Mouse (Mus musculus) kidney, postnatal 4 days (tissue): ENCODE measurements around the gene Enox1.

Experiments used
- DNase-seq, 2 experiments: peaks; one replicate each; pipeline ENCODE4 v3.0.0; 2021; ENCODE audit warnings: mixed read lengths in 2 of 2

The Enox1 gene

DNA sequence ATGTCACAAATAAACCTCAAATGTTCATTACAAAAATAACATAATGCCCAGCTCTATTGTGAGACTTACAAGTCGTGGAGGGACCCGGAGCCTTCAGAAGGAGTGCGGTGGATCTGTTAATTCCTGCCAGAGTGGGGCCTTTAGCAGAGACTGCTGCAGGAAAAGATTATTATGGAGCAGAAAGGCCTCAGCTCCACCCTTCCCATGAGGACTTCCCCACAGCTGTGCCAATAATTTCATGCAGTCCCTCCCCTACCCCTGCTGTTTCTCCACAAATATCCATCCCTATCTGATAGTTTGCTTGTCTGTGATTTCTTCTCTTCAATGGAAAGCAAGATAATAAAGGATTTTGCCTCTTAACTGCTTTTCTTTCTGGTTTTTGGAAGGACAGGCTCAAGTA is 314.0 kb downstream of the Enox1 start:
- no peak for DNase-seq

DNA sequence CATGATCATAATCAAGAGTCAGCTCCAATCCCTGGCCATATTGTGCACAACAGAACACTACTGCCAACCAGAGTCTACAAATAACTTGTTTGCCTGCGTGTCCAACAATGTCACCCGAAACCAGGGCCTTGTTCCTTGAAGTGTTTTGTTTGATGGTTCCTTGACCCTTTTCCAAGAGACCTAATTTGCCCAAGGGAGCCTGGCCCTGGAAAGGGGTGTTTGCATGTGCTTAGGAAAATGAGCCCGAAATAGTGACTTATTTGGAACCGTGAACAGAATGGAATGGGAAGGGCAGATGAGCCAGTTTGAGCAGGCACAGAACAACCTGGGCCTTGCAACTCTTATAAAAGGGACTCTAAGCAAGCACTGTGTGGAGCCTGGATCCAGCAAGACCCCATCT is 316.9 kb downstream of the Enox1 start:
- DNase-seq: no peak

DNA sequence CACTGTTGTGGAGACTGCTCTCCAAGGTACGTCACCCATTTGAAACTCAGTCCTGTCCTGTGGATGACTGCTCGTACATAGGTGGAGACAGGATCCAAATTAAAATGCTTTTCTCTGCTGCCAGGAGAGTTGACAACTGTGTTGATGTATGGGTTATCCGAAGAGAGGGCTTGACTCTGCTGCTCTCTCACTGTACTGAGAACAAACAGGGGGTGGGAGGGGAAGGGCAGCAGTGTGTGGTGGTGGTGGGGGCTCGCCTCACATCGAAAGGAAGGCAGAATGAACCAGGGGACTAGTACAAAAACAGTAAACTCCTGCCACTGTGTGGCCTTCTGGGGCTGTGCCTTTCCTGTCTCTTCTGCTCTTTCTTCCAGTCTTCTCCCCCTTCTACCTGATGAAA is 317.5 kb downstream of the Enox1 start:
- peak in 1 of 2 experiments; percentile 11 for DNase-seq

DNA sequence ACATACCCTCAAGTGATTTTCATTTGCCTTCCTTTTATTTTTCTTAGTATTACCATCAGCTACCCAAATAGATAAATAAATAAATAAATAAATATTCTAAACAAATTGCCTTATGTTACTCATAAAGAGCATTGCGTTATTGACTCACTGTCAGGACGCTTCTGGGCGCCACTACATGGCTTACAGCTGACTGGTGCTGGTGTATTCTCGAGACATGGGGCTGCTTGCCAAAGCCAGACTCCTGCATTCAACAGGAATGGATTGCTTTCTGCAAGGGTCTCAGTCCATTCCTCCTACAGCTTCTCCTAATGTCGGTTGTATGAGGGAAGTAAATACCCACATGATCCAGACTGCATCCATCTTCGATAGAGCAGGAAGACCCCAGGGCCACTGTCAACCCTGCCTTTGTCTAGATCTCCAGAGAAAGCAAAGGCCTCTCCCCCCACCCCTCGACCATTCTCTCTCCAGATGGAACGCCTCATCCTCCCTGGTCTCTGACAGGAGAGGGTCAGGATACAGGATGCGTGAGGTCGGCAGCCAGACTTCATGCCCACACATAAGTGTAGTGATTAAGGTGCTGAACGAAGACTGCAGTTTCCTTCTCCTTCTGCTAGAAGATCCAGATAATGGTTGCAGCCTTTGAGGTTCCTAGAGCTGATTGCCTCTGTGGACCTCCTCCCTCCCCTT is 318.7 kb downstream of the Enox1 start:
- peak; percentile 36 to 39 for DNase-seq

DNA sequence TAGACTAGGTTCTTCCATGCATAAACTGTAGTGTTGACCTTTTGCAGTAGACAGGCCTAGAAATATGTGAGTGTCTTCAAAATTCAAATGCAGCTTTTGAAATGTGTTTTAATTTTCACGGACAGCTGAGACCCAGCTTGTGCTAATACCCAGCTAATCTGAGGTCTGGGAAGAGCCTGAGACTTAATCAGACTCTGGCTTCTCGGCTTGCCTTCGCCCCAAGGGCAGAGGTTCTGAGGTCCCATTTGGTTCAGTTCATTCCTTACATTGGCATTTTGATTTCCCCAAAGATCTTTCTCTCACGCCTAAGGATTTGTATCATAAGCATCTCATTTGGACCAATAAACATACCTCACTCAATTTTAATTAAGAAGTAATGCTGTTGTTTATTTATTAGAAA is 321.1 kb downstream of the Enox1 start:
- no peak for DNase-seq

DNA sequence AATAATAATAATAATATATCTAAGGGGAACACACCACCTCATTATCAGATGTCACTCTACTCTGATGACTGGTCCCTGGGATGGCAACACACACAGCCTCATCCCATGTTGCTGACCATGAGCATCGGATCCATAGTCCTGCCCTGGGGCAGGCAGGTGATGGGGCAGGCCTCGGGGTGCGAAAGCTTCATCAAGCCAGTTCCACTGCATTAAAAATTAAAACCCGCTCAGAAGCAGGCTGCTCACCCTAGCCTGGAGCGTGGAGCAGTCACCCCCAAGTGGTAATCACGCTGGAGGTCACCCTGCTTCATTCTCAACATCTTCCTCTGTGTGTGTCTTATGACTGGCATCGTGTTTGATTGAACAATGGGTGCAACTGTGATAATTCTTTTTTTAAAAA is 321.6 kb downstream of the Enox1 start:
- no peak for DNase-seq

DNA sequence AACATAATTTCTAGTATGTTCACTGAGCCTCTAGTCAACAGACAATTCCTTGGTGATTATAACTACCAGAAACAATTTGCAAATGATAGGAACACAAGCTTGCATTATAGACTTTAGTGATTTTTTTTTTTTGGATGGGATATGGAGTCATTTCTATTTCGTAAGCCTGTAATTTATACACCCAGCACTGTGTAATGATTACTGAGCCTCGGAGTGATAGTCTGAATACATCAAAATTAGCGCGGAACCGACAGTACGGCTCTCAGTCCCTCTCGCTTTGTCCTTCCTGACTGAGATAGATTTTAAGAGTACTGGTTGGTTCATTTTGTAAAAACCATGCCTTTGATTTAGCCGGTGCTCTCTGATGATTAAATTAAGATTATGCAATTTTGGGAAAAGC is 322.1 kb downstream of the Enox1 start:
- DNase-seq: no peak

DNA sequence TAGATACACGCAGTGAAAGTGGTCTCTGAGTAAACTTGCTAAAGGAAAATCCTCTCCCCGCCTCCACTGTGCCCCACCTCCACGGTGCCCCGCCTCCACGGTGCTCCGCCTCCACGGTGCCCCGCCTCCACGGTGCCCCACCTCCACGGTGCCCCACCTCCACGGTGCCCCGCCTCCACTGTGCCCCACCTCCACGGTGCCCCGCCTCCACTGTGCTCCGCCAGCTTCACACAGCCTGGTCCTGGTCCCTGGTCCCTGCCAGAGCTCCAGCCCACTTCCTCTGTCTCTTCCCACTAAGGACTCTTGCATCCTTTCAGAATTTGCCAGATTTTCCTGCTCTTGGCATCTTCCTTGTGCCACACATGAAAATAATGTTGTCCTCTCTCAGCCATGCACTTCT is 326.5 kb downstream of the Enox1 start:
- DNase-seq: peak; percentile 38 to 41

DNA sequence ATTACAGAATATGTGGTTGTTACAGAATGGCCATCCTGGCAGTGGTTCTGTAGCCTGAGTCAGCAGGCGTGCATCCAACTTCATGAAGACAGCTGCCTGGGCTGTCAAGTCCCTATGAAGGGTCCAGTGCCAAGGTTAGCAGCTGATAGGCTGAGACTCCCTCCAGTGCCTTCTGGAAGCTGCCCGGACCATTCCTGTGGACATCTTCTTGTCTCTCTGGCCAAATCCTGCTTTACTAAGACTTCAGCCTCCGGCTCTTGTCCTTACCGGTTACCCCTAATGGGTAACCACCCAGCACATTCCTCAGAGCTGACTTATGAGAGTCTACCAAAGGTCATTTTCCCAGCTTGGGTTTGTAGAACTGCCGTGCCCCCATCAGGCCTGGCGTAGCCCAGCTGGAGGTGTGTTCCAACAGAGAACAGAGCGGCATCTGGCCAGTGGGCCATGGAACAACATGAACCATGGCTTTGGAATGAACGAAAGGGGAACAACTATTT is 328.4 kb downstream of the Enox1 start:
- peak; percentile 48 to 70 for DNase-seq

DNA sequence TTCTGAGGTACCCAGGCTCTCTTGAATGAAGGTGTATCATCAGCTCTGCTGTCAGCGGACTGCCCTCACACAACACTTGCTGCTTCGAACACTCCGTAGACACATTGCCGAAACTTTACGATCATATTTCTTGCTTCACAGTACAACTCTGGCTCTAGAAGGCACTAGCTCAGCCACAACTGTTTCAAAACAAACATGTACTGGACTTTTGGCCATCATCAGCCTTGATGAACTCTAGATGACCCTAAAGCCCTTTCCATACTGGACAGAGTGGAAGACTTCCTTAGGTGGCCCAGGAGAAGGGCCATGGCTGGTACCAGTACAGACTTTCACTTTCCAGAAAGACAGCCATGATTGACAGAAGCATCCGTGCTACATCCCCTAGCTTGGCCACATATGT is 334.1 kb downstream of the Enox1 start:
- no peak for DNase-seq

DNA sequence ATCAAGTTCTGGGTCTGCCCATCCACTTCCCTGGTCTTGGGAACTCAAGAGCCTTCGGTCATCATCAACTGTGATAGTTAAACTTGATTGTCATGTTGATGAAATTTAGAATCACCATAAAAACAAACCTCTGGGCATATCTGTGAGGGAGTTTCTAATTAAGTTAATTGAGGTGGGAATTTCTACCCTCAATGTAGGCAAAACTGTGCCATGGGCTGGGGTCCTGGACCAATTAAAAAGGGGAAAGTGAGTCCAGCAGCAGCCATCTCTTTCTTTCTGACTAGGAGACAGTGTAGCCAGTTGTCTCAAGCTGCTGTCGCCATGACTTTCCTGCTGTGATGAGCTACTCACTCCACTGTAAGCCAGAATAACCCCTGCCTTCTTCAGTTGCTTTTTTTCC is 335.2 kb downstream of the Enox1 start:
- no peak for DNase-seq

DNA sequence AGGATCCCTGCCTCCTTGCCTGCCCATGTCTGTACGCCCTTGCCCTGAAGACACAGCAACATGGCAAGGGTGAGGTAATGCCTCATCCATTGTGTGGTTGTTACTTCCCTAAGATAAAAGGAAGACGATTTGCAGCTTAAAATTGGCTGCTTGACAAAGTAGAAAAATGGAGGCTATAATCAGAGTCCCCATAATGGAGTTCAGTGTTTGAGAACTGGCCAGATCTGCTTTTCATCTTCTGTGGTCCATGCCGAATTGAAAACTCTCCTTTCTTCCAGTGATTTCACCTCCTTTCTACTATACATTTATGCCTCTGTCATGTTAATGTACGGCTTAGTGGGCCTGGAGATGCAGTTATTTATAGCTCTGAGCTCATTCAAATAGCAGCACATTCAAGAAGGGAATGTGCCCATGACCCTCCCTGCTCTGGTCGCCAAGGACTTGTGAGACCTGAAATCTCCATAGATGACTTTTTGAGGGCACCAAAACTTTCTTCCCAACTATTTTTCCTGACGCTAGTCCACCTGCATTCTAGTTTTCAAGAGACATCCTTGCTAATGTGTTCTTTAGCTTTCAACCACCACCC is 343.5 kb downstream of the Enox1 start:
- DNase-seq: no peak

DNA sequence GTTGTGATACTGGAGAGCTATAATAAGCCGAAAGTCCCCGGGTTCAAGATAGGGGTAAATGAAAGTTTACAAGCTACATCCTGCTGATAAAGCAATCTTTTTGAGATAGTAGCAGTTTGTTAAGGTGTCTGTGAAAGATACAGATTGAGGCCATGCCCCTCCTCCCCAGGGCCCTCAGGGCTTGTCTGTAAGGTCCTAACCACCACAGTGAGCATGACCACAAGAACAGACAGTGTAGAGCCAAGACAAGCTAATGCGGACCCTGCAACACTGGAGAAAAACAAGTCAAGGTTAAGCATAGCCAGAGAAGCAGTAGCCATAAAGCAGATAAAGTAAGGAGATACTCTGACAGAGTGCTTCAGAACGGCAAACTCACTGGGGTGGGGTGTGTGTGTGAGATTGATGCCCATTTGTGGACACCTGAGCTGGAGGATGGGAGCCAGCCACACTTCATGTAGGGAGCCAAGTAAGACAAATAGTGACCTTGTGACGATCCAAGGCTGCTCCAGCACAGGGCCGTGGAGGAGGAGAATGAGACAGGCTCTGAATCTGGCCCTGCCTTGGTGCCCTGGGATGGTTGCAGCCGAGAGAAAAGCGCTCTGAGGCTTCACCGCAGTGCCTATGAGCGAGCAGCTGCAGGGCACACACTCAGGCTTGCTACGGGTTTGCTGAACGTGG is 348.0 kb downstream of the Enox1 start:
- DNase-seq: no peak

DNA sequence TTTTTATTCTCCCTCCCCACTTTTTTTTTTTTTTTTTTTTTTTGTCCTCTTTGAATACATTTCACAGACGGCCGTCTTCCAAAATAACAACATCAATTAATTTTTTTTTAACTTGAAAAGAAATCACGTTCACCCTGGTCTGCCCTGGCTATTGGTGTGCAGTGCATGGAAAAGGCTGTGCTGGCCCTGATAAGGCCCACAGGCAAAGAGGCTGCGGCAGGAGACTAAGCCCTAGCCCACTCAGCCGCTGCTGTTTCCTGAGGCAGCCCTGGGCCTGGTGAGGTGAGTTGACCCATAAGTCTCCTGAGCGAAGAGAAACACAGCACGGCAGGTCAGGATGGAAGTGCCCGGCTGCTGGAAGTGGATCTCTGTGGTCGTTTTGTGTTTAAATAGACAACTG is 349.8 kb downstream of the Enox1 start:
- no peak for DNase-seq

DNA sequence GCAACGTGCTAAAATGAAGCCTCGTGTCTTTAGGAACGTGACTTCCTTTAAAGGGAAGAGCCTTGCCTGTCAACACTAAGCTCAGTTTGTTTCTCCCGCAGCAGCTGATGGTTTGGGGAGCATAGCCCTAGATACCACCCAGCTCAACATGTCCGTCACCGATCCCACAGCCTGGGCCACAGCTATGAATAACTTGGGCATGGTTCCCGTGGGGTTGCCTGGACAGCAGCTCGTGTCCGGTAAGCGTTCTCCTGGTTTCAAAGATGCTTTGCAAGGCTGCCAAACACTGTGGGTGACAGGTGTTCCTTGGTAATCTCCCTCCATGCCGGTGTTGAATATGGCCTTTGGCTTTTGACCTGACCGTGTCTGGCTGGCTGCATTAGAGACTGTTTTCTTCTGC is 351.5 kb downstream of the Enox1 start:
- DNase-seq: no peak

DNA sequence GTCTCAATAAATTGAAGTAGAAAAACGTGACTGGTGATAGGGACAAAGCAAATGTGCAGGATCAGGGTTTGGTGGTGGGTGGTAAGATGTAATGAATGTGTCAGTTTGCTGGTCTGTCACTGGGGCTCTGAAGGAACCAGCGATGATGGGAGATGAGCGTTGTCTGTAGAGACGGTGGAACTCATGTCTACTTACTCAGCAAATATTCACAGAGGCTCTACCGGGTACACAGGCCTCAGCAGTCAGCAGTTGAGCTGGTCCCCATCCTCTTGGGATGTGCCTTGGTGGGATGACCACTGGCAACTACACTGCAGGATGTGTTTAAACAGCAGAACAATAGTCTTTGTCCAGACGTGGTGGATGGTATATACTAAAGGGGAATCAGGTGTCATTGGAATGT is 352.5 kb downstream of the Enox1 start:
- no peak for DNase-seq

DNA sequence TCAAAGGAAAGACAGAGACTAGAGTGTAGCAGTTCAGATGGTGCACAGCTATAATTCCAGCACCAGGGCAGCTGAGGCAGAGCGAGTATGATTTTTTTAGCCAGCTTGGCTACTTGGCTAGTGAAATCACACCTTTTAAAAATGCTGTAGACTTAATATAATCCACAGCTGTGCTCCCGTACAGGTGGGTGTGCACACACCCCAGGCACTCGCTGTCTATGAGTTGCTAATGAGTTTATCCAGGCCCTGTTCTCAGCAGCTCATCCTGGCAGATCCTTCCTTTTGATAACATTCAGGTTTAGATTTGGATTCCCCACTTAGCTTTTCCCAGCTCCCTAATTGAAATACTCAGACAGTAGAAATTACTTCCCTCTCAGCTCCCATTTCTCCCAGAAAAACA is 353.4 kb downstream of the Enox1 start:
- DNase-seq: no peak

DNA sequence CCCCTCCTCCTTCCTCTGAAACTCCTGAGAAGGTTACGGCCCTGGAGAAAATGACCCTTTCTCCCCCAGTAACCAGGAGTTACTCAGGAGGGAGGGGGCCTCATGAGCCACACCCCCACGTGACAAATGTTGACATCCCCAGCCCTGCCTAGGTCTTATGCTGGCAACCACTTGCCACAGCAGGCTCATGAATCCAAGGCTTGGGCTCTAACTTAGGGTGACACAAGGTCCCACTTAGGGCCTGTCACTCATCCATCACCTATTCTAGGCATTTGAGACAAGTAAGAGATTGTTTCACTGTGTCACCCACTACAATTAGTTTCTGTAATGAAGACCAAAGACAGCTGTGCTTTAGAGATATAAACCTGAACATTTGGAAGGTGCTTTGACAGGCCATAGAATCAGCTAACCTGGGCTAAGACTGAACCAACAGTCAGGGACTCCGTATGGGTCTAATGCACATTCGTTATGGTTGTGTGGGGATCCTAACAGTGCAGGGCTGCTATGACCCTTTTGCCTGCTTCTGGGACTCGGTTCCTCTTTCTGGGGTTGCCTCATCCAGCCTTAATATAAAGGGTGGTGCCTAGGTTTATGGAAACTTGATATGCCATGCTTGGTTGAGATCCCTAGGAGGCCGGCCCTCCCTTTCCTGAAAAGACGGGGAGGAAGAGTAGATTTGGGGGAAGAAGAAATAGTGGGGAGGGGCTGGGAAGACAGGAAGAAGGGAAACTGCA is 354.7 kb downstream of the Enox1 start:
- no peak for DNase-seq

DNA sequence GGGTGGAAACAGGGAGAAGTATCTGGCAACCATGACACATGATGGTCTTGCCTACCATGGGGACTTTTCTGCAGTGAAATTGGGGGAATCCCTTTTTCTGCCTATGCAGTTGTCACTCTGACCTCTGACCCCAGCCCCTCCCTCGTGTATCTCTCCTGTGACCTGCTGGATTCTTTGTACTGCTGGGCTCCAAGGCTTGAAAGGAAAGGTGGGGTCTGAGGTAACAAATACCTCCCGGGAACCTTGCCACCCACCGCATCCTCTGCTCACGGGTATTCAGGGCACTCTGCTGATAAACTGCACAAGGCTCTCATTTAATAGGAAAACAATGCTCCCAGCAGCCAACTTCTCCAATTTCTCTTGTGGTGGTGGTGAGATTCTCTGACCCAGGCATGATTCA is 361.5 kb downstream of the Enox1 start:
- no peak for DNase-seq

DNA sequence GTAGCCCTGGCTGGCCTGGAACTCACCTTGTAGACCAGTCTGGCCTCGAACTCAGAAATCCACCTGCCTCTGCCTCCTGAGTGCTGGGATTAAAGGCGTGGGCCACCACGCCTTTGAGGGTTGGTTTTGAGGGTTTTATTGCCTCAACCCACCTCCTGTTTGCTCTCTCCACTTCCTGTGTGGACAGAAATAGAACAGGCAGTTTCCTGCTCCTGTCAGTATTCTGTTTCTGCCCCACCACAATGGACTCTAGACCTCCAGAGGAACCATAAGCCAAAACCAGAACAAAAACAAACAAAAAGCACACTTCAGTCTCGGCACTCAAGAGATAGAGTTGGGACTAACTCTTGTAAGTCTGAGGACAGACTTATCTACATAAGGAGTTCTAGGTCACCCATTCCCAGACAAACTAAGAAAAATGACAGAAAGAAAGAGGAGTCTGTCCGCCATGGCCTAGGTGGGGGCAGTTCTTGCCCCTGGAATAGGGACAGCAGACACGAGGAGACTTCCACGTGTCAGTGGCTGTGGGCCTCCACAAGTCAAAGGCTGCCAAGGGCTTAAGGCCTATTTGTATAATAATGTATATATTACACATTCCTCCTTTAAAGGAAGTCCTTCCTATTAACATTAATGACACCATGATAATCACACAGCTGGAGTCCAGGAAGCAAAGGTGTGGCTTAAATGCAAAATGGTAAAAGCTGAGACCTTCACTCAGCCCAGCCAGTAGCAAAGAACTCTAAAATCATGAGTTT is 362.6 kb downstream of the Enox1 start:
- DNase-seq: no peak

DNA sequence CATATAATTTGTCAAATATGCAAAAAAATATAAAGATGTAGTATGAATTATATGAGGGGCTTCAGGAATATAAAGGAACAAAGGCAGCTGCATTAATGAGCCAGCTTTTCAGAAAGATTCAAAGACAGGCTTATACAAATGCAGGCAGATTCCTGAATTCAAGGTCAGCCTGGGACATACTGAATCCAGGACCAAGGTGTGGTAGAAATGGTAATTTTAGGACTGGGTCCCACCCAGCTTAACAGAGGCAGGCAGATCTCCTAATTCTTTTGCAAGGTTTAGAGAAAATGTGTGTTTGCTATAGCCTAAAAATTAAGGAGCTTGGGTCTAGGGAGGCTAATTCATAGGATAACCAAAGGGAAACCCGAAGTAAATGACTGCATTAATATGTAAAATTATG is 363.1 kb downstream of the Enox1 start:
- DNase-seq: no peak

DNA sequence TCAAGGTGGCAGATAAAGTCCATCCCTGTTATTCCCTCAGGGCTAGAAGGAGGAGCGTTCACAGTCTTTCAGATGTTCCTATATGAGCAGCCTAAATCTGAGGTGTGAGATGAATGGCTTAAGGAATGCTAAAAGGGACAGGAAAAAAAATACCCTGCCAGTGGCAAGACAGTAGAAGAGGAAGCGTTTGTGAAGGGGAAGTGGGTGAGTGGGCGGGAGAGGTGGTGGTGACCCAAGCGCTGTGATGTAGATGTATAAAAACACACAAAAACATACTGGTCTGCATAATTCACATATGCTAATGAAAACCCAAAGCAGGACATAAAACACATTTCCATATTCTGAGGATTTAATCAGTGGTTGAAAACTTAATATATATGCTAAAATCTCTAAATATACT is 367.7 kb downstream of the Enox1 start:
- no peak for DNase-seq

DNA sequence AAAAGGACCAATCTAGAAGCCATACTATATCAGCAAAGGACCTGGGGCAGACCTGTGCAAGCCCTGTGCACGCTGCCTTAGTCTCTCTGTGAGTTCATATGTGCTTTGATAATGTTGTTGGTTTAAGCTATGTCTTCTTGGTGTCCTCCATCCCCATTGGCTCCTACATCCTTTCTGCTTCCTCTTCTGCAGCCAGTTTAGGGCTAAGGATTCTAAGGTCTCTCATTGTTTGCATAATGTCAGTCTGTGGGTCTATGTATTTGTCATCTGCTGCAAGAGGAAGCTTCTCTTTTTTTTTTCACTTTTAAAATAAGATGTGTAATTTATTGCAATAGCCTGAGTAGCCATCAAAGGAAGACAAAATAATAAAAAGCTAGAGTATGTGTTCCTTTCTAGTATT is 369.7 kb downstream of the Enox1 start:
- DNase-seq: no peak
